In genomic region chrX:13241426-13242319, GRCm38 (mm10) we compare ENCODE assay signal across 8 mouse cellular contexts. TPM values are rescaled to one million over a fixed set of nuclear protein-coding genes. Genes with fewer than 3 reads are reported as not detected.
A peak's percentile ranks its signal among the peaks of the same experiment; 100 is the strongest.
DNase-seq lines count a peak whose midpoint lies in the region; ATAC-seq and TF ChIP-seq lines count a peak whose summit lies in the region.

No protein-coding gene starts in this region.

- no peaks in the 10 kb centered on the region for H3K36me3 ChIP-seq in midbrain, postnatal 0 days (ENCODE audit: insufficient read depth, low read length)

- intact Hi-C loops in left cerebral cortex, postnatal 10 days (cut with DNase I), result loop anchor here (5.0 kb wide), 1 partner anchor 41 kb away; the partner anchor contains the start of gene Ddx3x

- no peaks in the 10 kb centered on the region for H3K9me3 ChIP-seq in midbrain, postnatal 0 days (ENCODE audit: low read length)

- no peaks in the 10 kb centered on the region for H3K4me1 ChIP-seq in midbrain, postnatal 0 days (ENCODE audit: insufficient read depth, low read length)

- no peak for TF ChIP-seq CTCF in midbrain, postnatal 0 days (IDR thresholded peaks at IDR 0.05)

- H3K4me2 ChIP-seq in midbrain, postnatal 0 days (ENCODE audit: low read depth, low read length, poor library complexity, severe bottlenecking), result peak overlapping the region; percentile 52

- H3K9ac ChIP-seq in midbrain, postnatal 0 days (replicated peaks; ENCODE audit: low read length, poor library complexity, severe bottlenecking), result peak overlapping the region; percentile 63

- peak overlapping the region; percentile 33 for H3K4me3 ChIP-seq in midbrain, postnatal 0 days (ENCODE audit: low read depth, low read length)

- ATAC-seq in cerebellum, adult (ENCODE audit: insufficient number of reproducible peaks, low FRiP score, low TSS enrichment), result no peak
- ATAC-seq in midbrain, postnatal 0 days (ENCODE audit: low FRiP score), result peak; percentile 14; the same call in 1 of the 2 replicates
- ATAC-seq in megakaryocyte-erythroid progenitor cell, adult 5-6 weeks (replicated peaks; ENCODE audit: low FRiP score, low TSS enrichment, poor library complexity, severe bottlenecking), result no peak

- 10% methylated on average over 21 of the region's 21 CpGs for WGBS in midbrain, postnatal 0 days

- no peaks in the 10 kb centered on the region for H3K27me3 ChIP-seq in midbrain, postnatal 0 days (ENCODE audit: insufficient read depth, low read length)

- H3K27ac ChIP-seq in midbrain, postnatal 0 days (ENCODE audit: low read depth, low read length), result peak overlapping the region; percentile 93

- peak; percentile 28 for DNase-seq in cerebellum, adult 11 months
- peak; percentile 15 for DNase-seq in Muller cell, postnatal 12 days (ENCODE audit: inconsistent ontology term)
- peak; percentile 34 for DNase-seq in embryo, embryonic 11.5 days (ENCODE audit: low read depth, low spot score)
- DNase-seq in heart, postnatal 4 days, result peak; percentile 18
- DNase-seq in left cerebral cortex, postnatal 10 days (ENCODE audit: extremely low spot score in 1 of 2, low spot score in 2 of 2), result peak; percentile 20 to 23
- peak; percentile 62 for DNase-seq in midbrain, postnatal 0 days (ENCODE audit: low spot score)

RNA-seq across cellular contexts. Expression of gene Ddx3x, which starts 39.1 kb away (rescaled TPM):
- total RNA-seq in heart, postnatal 4 days (2021), result 100 to 1,000 TPM; 225 to 270 TPM
- total RNA-seq in left cerebral cortex, postnatal 10 days (2021), result 100 to 1,000 TPM; 161 to 203 TPM
- 120 and 161 TPM in 2 replicates for total RNA-seq in midbrain, postnatal 0 days (2014; rRNA removed)
- polyA plus RNA-seq in midbrain, postnatal 0 days (2015; fragmentation: Nextera tagmentation; extraction: Ambion mirVana), result 80.6 and 109 TPM in 2 replicates
- total RNA-seq in megakaryocyte-erythroid progenitor cell, adult 5-6 weeks (2014; fragmentation: Nextera tagmentation), result 217 and 234 TPM in 2 replicates
- total RNA-seq in megakaryocyte-erythroid progenitor cell, adult 5-6 weeks (2017), result 759 and 878 TPM in 2 replicates
